Mouse (Mus musculus): ENCODE measurements around the gene Nxph3.

Gene Nxph3

DNA sequence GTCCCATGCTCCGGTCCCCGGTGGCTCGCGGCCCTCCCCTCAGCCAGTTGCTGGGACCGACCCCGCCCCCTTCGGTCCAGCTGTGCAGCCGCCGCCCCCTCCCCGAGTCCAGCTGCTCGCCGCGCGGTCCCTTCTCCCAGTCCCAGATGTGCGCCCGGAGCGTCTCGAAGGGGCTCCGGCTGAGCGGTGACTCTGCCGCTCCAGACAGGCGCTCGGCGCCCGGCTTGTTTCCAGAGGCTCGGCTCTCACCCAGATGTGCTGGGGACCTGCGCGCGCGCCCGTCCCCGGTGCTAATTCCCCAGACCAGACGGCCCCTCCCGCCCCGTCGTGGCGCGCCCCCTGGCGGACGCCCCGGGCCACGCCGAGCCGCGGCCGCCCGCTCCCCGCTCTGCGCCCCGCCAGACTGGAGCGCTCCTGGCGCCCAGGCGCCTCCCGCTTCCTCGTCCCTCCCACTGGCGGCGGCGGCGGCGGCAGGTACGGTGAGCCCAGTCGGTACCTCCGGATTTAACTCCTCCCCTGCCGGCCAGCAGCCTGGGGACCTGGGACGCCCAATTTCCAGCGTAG lies at the start of gene Nxph3:
TSS of gene Nxph3 (minus strand) at position 273 of the 564 bp plus-strand sequence.
- WGBS: under 1% methylated on average over 63 of the region's 66 CpGs

- WGBS: 90% methylated on average over 5 of the region's 5 CpGs
Observed at GRCm38 (mm10) chr11:95563849-95564248, 49.5 kb upstream of the Nxph3 start.

GRCm38 (mm10) chr11:95560773-95561172 lies 46.4 kb upstream of the Nxph3 start:
- 47% methylated on average over 3 of the region's 3 CpGs for WGBS

- WGBS: 79% methylated on average over 2 of the region's 2 CpGs
Observed at GRCm38 (mm10) chr11:95559761-95560160, 45.4 kb upstream of the Nxph3 start.

DNA sequence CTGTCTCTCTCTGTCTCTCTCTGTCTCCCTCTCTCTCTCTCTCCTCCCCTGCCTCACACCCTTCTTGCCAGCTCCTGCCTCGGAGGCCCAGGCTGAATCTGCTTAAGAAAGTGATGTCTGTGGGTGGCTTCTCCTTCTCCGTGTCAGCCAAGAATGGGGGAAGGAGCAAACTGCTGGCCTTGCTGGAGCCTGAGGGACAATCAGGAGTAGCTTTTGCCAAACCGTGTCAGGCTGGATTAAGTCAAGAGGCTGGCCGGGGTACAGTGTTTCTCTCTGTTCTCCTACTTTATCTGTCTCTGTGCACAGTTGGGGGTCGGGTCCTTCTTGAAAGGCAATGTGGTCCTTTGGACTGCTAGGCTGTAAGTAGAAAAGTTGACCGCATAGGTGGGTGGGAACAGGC lies 43.3 kb upstream of the Nxph3 start:
- WGBS: 24% methylated on average over 6 of the region's 6 CpGs

- WGBS: 89% methylated on average over 6 of the region's 6 CpGs
Observed at GRCm38 (mm10) chr11:95557032-95557431, 42.7 kb upstream of the Nxph3 start.

- 59% methylated on average over 8 of the region's 8 CpGs for WGBS
Observed at GRCm38 (mm10) chr11:95555279-95555678, 40.9 kb upstream of the Nxph3 start.

GRCm38 (mm10) chr11:95550301-95551021 lies 36.1 kb upstream of the Nxph3 start:
- 66% methylated on average over 12 of the region's 12 CpGs for WGBS

- 81% methylated on average over 10 of the region's 10 CpGs for WGBS
Observed at GRCm38 (mm10) chr11:95546021-95546782, 31.8 kb upstream of the Nxph3 start.

DNA sequence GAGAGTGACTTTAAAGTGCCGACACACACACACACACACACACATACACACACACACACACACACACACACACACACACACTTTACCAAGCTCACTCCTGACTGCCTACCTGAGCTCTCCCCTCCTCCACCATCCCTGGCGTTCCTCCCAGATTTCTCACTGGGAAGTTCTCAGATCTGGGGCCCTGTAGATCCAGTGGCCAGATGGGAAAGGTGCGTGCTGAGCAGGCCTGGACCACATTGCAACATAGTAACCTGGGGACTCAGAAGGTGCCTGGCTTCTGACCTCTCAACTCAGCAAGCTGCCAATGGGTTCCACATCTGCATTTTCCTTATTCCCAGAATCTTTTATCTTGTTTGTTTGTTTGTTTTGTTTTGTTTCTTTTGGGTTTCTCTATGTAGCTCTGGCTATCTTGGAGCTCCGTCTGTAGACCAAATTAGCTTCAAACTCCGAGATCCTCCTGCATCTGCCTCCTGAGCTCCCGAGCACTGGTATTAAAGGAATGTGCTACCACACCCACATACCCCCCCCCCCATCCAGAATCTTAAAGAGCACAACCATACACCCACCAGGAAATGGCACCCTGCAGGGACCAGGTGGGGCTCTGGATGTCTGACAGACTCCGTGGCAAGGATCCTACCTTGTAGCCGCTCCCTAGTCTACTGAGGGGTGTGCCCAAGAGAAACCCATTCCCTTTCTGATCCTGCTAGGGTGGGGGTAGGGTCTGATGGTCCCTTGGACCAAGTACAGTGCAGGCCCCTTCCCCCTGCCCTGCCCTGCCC lies 30.4 kb upstream of the Nxph3 start:
- WGBS: 83% methylated on average over 8 of the region's 8 CpGs

DNA sequence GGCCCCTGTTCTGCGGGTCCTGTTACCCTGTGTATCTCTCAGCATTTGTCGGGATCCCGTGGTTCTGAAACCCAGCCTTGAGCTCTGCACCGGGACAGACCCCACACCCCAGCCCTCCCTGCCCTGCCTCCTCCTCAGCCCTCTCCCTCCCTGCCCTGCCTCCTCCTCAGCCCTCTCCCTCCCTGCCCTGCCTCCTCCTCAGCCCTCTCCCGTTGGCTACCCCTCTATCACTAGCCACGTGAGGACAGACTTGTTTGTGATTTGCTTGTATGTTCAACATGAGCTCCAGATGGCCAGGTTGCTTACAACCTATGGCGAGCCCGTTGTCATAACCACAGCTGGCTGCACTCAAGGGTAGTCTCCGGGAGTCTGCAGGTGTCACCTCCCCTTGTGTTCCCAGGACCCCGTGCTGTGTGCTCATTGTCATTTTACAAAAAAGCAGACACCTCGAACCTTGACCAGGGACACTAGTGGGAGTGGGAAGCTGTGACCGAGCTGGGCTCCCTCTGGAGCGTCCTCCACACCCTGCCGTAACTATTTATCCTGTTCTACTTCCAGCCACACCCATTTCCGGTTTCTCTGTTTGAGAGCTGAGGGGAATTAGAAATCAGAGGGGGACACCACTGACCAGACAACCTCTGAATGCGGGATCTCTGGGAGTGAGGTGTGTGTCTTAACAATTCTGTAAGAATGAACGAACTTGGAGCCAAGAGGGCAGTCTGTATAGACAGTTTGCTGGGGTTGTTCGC lies 26.4 kb upstream of the Nxph3 start:
- 51% methylated on average over 18 of the region's 18 CpGs for WGBS

DNA sequence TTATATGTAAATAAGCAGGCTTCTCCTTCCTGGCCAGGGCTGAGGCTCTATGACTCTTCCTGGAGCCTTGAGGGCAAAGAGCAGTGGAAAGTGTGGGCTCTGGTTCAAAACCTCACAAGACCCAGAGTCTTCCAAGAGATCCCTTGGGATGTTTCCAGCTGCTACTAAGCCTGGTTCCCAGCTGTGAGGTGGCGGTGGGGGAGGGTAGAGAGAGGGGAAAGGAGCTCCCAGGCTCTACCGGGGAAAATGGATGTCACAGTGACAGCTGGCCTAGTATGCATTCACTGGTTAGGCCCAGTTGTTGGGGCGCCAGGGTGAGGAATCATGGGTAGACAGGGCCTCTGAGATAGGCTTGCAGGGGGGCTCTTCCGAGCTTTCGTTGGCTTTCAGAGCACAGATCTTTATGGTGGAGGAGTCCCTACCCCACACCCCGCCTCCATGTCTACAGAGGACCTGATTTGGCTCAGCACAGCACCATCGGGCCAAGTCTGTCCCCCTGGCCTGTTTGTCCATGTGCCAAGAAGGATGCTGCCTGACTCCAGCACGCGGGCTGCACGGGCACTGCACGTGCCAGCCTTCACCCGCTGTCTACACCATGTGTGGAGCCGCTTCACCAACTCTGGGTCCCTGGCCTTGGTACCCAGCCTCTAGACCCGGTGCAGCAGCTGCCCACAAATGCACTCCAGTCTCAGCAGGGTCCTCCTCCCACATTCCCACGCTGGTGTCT lies 24.2 kb upstream of the Nxph3 start:
- 57% methylated on average over 15 of the region's 15 CpGs for WGBS

GRCm38 (mm10) chr11:95533484-95534160 lies 19.3 kb upstream of the Nxph3 start:
- WGBS: 23% methylated on average over 24 of the region's 24 CpGs

DNA sequence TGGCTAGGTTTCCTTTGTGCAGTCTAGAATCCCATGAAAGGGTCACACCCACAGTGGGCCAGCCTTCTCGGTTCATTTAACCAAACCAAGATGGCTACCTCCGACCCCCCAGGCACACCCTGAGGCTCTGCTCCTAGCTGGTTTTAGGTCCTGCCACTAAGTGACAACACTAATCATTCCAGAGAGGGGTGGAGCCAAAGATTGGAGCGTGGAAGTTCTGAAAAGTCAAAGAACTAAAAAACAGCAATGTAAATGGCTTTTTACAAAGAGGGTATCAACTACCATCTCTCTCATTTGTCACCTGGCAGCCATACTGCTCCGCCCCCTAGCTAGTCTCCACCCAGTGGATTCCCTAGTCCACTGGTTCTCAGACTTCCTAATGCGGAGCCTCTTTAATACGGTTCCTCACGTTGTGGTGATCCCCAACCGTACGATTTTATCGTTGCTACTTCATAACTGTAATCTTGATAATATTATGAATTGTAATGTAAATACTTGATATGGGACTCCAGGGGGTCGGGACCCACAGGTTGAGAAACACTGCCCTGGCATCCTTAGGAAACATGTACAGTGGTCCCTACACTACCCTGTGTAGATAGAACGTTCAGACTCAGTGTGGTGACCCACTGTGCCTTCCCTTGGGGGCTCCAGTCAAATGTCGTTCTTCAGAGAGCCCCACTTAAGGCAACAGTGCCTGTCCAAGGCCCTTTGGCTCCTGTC lies 18.1 kb upstream of the Nxph3 start:
- 76% methylated on average over 13 of the region's 13 CpGs for WGBS

DNA sequence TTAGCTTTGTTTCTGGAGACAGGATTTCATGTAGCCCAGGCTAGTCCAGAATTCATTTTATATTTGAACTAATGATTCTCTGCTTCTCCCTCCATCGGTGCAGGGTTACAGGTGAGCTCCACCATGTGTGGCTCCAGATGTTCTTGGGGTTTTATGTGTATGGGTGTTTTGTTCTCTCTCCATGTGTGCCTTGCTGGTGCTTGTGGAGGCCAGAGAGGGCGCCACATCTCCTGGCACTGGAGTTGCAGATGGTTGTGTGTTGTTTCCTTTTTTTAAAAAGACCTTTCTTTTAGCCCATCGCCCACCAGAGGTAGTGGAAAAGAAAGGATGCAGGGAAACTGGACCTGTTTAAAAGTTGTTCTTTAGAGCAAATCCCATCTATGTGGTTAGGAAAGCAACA lies 13.9 kb upstream of the Nxph3 start:
- 83% methylated on average over 3 of the region's 3 CpGs for WGBS

DNA sequence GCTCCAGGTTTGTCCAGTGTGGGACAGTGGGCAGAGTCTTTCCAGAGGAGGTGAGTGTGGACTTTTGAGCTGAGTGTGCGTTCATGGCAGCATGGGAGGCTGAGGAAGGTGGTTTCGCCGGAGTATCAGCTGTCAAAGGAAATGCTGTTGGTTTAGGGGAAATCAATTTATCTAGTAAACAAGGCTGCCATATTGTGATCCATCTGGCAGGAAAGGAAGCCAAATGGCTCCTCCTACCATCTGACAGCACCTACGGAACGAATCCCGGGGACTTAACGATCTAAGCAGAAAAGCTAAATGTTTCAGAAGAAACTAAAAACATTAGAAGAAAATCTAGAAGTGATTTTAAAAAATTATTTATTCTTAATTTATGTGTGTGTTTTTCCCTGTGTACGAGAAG lies 12.9 kb upstream of the Nxph3 start:
- 56% methylated on average over 8 of the region's 8 CpGs for WGBS

GRCm38 (mm10) chr11:95521563-95521962 lies 7.2 kb upstream of the Nxph3 start:
- 1% methylated on average over 13 of the region's 13 CpGs for WGBS

- WGBS: 2% methylated on average over 27 of the region's 27 CpGs
Observed at GRCm38 (mm10) chr11:95520456-95521072, 6.2 kb upstream of the Nxph3 start.

DNA sequence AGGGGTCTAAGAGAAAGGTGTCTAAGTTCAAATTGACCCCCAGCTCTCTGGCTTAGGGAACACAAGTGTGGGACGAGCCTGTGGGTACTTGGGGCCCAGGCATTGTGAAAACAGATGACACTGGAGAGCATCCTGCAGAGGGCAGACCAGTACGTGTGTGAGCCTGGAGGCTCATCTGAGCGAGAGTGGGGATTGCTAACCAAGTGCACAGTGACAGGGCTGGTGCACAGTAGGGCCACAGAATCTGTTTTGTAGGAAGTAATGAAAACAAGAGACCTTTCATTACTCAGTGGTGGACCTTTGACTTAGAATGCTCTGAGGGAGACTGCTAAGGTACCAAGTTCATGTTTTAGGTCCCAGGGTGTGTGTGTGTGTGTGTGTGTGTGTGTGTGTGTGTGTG lies 5.6 kb upstream of the Nxph3 start:
- WGBS: 49% methylated on average over 3 of the region's 3 CpGs

Measured in cerebral cortex, adult 2 months (tissue).